ENCODE assay signal across 31 mouse cellular contexts in genomic region chr3:89380291-89380690, GRCm38 (mm10). TPM values are rescaled to one million over a fixed set of nuclear protein-coding genes. Genes with fewer than 3 reads are reported as not detected.
DNase-seq lines count a peak whose midpoint lies in the region; TF ChIP-seq lines count a peak whose summit lies in the region.
"Had no signal": no experiment of that assay in that cellular context is flagged by ENCODE, and none has a peak within 500 bp of the region (broad histone marks: within the 10 kb centered on the region; RNA-seq: fewer than 3 reads in every experiment).

No protein-coding gene starts in this region.

- H3K9me3 ChIP-seq in ES-Bruce4 (replicated peaks; ENCODE audit: control insufficient read depth, insufficient read depth, low read length, poor library complexity, severe bottlenecking) = no peaks in the 10 kb centered on the region
- H3K9me3 ChIP-seq: embryonic facial prominence, embryonic 10.5 days; embryonic facial prominence, embryonic 13.5 days; forebrain, embryonic 12.5 days; forebrain, embryonic 15.5 days; heart, embryonic 10.5 days; hindbrain, embryonic 12.5 days; hindbrain, embryonic 15.5 days had no signal

- no peak for TF ChIP-seq POLR2A in spleen, adult 2 months (IDR thresholded peaks at IDR 0.05; ENCODE audit: low read depth, low read length)
- TF ChIP-seq POLR2A in ES-Bruce4 (IDR thresholded peaks at IDR 0.05; ENCODE audit: insufficient read depth, low read length) = no peak

- no peak for TF ChIP-seq EP300 in ES-Bruce4 (IDR thresholded peaks at IDR 0.05; ENCODE audit: insufficient read depth, low read depth, low read length)

- H3K4me3 ChIP-seq in spleen, adult 2 months (ENCODE audit: extremely low read depth, insufficient read depth, insufficient read length) = no peak overlapping the region
- H3K4me3 ChIP-seq in ES-Bruce4 (ENCODE audit: low read depth, low read length) = peak overlapping the region; percentile 27; the same call in 1 of the 2 replicates
- no peak overlapping the region for H3K4me3 ChIP-seq in brown adipose tissue, adult 24 weeks (ENCODE audit: insufficient read depth, low read depth, low read length)
- H3K4me3 ChIP-seq: embryonic facial prominence, embryonic 13.5 days; erythroblast, embryonic 14.5 days; forebrain, embryonic 12.5 days; forebrain, embryonic 15.5 days; heart, adult 2 months; heart, embryonic 10.5 days; hindbrain, embryonic 12.5 days; hindbrain, embryonic 15.5 days had no signal

- H3K27ac ChIP-seq in spleen, adult 2 months (ENCODE audit: insufficient read depth, low read length) = peak overlapping the region; percentile 69; the same call in 1 of the 2 replicates
- H3K27ac ChIP-seq in ES-Bruce4 (ENCODE audit: insufficient read depth, low read length) = no peak overlapping the region
- peak overlapping the region; percentile 48; the same call in 1 of the 2 replicates for H3K27ac ChIP-seq in brown adipose tissue, adult 24 weeks (replicated peaks; ENCODE audit: low read depth, low read length)
- H3K27ac ChIP-seq: embryonic facial prominence, embryonic 10.5 days; embryonic facial prominence, embryonic 13.5 days; forebrain, embryonic 12.5 days; forebrain, embryonic 15.5 days; heart, adult 2 months; heart, embryonic 10.5 days; hindbrain, embryonic 12.5 days; hindbrain, embryonic 15.5 days had no signal

- 92% methylated on average over 14 of the region's 14 CpGs for WGBS in spleen, adult 2 months

- H3K27me3 ChIP-seq in spleen, adult 2 months (ENCODE audit: control insufficient read depth, insufficient read depth, low read length) = no peaks in the 10 kb centered on the region
- H3K27me3 ChIP-seq in ES-Bruce4 (ENCODE audit: control insufficient read depth, insufficient read depth, low read length, poor library complexity, severe bottlenecking) = no peaks in the 10 kb centered on the region
- H3K27me3 ChIP-seq: embryonic facial prominence, embryonic 13.5 days; forebrain, embryonic 12.5 days; forebrain, embryonic 15.5 days; hindbrain, embryonic 15.5 days had no signal

- H3K36me3 ChIP-seq in spleen, adult 2 months (ENCODE audit: control insufficient read depth, insufficient read depth, low read length) = peaks cover 19% of the 10 kb centered on the region
- no peaks in the 10 kb centered on the region; the same call in 1 of the 2 replicates for H3K36me3 ChIP-seq in ES-Bruce4 (ENCODE audit: control insufficient read depth, insufficient read depth, low read length, poor library complexity, severe bottlenecking)
- H3K36me3 ChIP-seq: forebrain, embryonic 12.5 days; forebrain, embryonic 15.5 days; hindbrain, embryonic 12.5 days; hindbrain, embryonic 15.5 days had no signal

- H3K9ac ChIP-seq in ES-Bruce4 (ENCODE audit: low read depth, poor library complexity, severe bottlenecking) = peak overlapping the region; percentile 22; the same call in 1 of the 2 replicates
- H3K9ac ChIP-seq: embryonic facial prominence, embryonic 13.5 days; forebrain, embryonic 12.5 days; forebrain, embryonic 15.5 days; hindbrain, embryonic 12.5 days; hindbrain, embryonic 15.5 days had no signal

- TF ChIP-seq CTCF in spleen, adult 2 months (IDR thresholded peaks at IDR 0.05; ENCODE audit: extremely low read depth, insufficient read depth, insufficient read length, insufficient replicate concordance) = no peak
- TF ChIP-seq CTCF in ES-Bruce4 (IDR thresholded peaks at IDR 0.05; ENCODE audit: low read depth, low read length) = no peak

- no peak for DNase-seq in spleen, adult 2 months (ENCODE audit: low read depth in 1 of 2, low spot score in 2 of 2)
- no peak for DNase-seq in spleen, postnatal 4 days (ENCODE audit: low spot score in 2 of 2)
- DNase-seq in layer of hippocampus, postnatal 14 days (ENCODE audit: low spot score in 2 of 2) = no peak
- DNase-seq in layer of hippocampus, postnatal 10 days (ENCODE audit: low spot score in 2 of 2) = no peak
- DNase-seq: cerebellum, adult 11-12 months; cerebellum, adult 8-10 months; cerebellum, postnatal 36 days; embryo, embryonic 11 days; gastrocnemius, postnatal 25 days; heart, adult 2 months had no signal

- peaks cover 31% of the 10 kb centered on the region for H3K4me1 ChIP-seq in spleen, adult 2 months (ENCODE audit: control insufficient read depth, insufficient read depth, insufficient read length)
- H3K4me1 ChIP-seq in ES-Bruce4 (ENCODE audit: control insufficient read depth, insufficient read depth, low read length) = peaks cover 21% of the 10 kb centered on the region
- H3K4me1 ChIP-seq in brown adipose tissue, adult 24 weeks (ENCODE audit: control insufficient read depth, insufficient read depth, insufficient read length, low read length) = peaks cover 17% of the 10 kb centered on the region

RNA-seq across cellular contexts. Expression of gene Zbtb7b, which starts 14.3 kb away (rescaled TPM):
- 54.5 and 58.4 TPM in 2 replicates for polyA plus RNA-seq in spleen, adult 2 months (2012; rRNA removed)
- 35.1 and 35.7 TPM in 2 replicates for polyA plus RNA-seq in ES-Bruce4 (2011; ENCODE audit: insufficient read depth, insufficient read length, low read depth, missing spikeins)
- polyA plus RNA-seq in brown adipose tissue, adult 24 weeks (2012; ENCODE audit: insufficient read depth, insufficient read length, missing spikeins) = 93.2 and 121 TPM in 2 replicates
- total RNA-seq in layer of hippocampus, postnatal 14 days (2021) = 10 to 100 TPM; 12.1 to 15.1 TPM
- 1 to 10 TPM; 6.6 to 8.7 TPM for total RNA-seq in layer of hippocampus, postnatal 10 days (2021)

RNA-seq across cellular contexts. Expression of gene Dcst1, which starts 15.2 kb away (rescaled TPM):
- polyA plus RNA-seq in spleen, adult 2 months (2012; rRNA removed) = 0.29 and 0.42 TPM in 2 replicates
- polyA plus RNA-seq in ES-Bruce4 (2011; ENCODE audit: insufficient read depth, insufficient read length, low read depth, missing spikeins) = not detected in 2 replicates
- 0.75 TPM in 1 of 2 replicates, not detected in the other for polyA plus RNA-seq in brown adipose tissue, adult 24 weeks (2012; ENCODE audit: insufficient read depth, insufficient read length, missing spikeins)
- total RNA-seq in layer of hippocampus, postnatal 14 days (2021) = under 1 TPM in 1 of 2 experiments, not detected in 1; 0.21 TPM
- total RNA-seq in layer of hippocampus, postnatal 10 days (2021) = under 1 TPM in 1 of 2 experiments, not detected in 1; 0.59 TPM
- total RNA-seq: gastrocnemius, adult 8-10 months; gastrocnemius, postnatal 25 days; heart, adult 2 months; heart, postnatal 25 days; hematopoietic stem cell, adult 5-6 weeks had no signal
- polyA plus RNA-seq: cortical plate, adult 2 months; erythroblast, embryonic 14.5 days had no signal

RNA-seq across cellular contexts. Expression of gene Dcst2, which starts 18.5 kb away (rescaled TPM):
- 0.15 and 0.43 TPM in 2 replicates for polyA plus RNA-seq in spleen, adult 2 months (2012; rRNA removed)
- polyA plus RNA-seq in ES-Bruce4 (2011; ENCODE audit: insufficient read depth, insufficient read length, low read depth, missing spikeins) = 0.25 and 0.29 TPM in 2 replicates
- polyA plus RNA-seq in brown adipose tissue, adult 24 weeks (2012; ENCODE audit: insufficient read depth, insufficient read length, missing spikeins) = 1.2 and 1.6 TPM in 2 replicates
- under 1 TPM; 0.41 to 0.76 TPM for total RNA-seq in layer of hippocampus, postnatal 14 days (2021)
- under 1 TPM; 0.51 to 0.71 TPM for total RNA-seq in layer of hippocampus, postnatal 10 days (2021)
- total RNA-seq: gastrocnemius, postnatal 25 days; heart, adult 2 months; heart, postnatal 25 days; hematopoietic stem cell, adult 5-6 weeks; MEL had no signal
- polyA plus RNA-seq: erythroblast, embryonic 14.5 days; heart, embryonic 14.5 days had no signal

RNA-seq across cellular contexts. Expression of gene Lenep, which starts 22.3 kb away (rescaled TPM):
- polyA plus RNA-seq in spleen, adult 2 months (2012; rRNA removed) = 1.5 and 1.9 TPM in 2 replicates
- polyA plus RNA-seq in ES-Bruce4 (2011; ENCODE audit: insufficient read depth, insufficient read length, low read depth, missing spikeins) = not detected in 2 replicates
- polyA plus RNA-seq in brown adipose tissue, adult 24 weeks (2012; ENCODE audit: insufficient read depth, insufficient read length, missing spikeins) = 1.3 TPM in 1 of 2 replicates, not detected in the other
- total RNA-seq in layer of hippocampus, postnatal 14 days (2021) = 1 to 10 TPM; 3.2 to 4.3 TPM
- 1 to 10 TPM in 1 of 2 experiments, not detected in 1; 3.5 TPM for total RNA-seq in layer of hippocampus, postnatal 10 days (2021)
- total RNA-seq: adrenal gland, postnatal 14 days; adrenal gland, postnatal 4 days; heart, adult 2 months; MEL had no signal
- polyA plus RNA-seq: C2C12; embryonic facial prominence, embryonic 10.5 days; embryonic facial prominence, embryonic 13.5 days; gonadal fat pad, adult 2 months; heart, embryonic 10.5 days; heart, embryonic 14.5 days; heart, postnatal 0 days had no signal

RNA-seq across cellular contexts. Expression of gene Adam15, which starts 30.5 kb away (rescaled TPM):
- 49.6 and 62.0 TPM in 2 replicates for polyA plus RNA-seq in spleen, adult 2 months (2012; rRNA removed)
- 25.2 TPM in 2 replicates for polyA plus RNA-seq in ES-Bruce4 (2011; ENCODE audit: insufficient read depth, insufficient read length, low read depth, missing spikeins)
- polyA plus RNA-seq in brown adipose tissue, adult 24 weeks (2012; ENCODE audit: insufficient read depth, insufficient read length, missing spikeins) = 28.5 and 31.3 TPM in 2 replicates
- total RNA-seq in layer of hippocampus, postnatal 14 days (2021) = 100 to 1,000 TPM; 114 to 115 TPM
- total RNA-seq in layer of hippocampus, postnatal 10 days (2021) = 100 to 1,000 TPM; 102 to 105 TPM
